Mouse (Mus musculus): ENCODE results near the gene Casp12. TPM values are rescaled to one million over a fixed set of nuclear protein-coding genes. Genes with fewer than 3 reads are reported as not detected.

The Casp12 gene
- polyA plus RNA-seq (2012; ENCODE audit: low replicate concordance), result not detected in 2 replicates

GRCm38 (mm10) chr9:5345291-5345898 lies at the start of gene Casp12:
Casp12 (plus strand) TSS chr9:5345430.

GRCm38 (mm10) chr9:5298329-5299131 lies 46.7 kb upstream of the Casp12 start, which contains the start of gene Casp1:
Casp1 (plus strand) TSS chr9:5298517.

GRCm38 (mm10) chr9:5308561-5308960 lies 36.7 kb upstream of the Casp12 start, which contains the start of gene Casp4:
Casp4 (plus strand) TSS chr9:5308828.

Other genes with a start within 250 kb of the Casp12 start
- gene Casp1, start 46.9 kb upstream of the Casp12 start, polyA plus RNA-seq (2012; ENCODE audit: low replicate concordance), result 1.6 and 2.7 TPM in 2 replicates
- gene Casp4, start 36.6 kb upstream of the Casp12 start, polyA plus RNA-seq (2012; ENCODE audit: low replicate concordance), result 1.8 and 3.9 TPM in 2 replicates

Data from hematopoietic multipotent progenitor cell, adult 10-12 weeks (in vitro differentiated cells).